Mouse (Mus musculus) heart, postnatal 36 days (tissue): ENCODE data around the gene Hc. TPM values are rescaled to one million over a fixed set of nuclear protein-coding genes. Genes with fewer than 3 reads are reported as not detected.

ENCODE experiments used
- DNase-seq, 2 experiments: peaks; one replicate each; pipeline ENCODE4 v3.0.0; 2021 to 2022
- intact Hi-C: fragments of 180-260 bp; cut with DNase I; formaldehyde crosslinking; loops from one replicate; pipeline ENCODE4 v1.15.1; 2025
- total RNA-seq, 2 experiments: library from RNA; stranded (reverse); gene quantifications; 2 replicates each; pipeline ENCODE4 v1.2.3; 2021

The Hc gene
- total RNA-seq, 2 experiments from 2014 or later: not detected

DNA sequence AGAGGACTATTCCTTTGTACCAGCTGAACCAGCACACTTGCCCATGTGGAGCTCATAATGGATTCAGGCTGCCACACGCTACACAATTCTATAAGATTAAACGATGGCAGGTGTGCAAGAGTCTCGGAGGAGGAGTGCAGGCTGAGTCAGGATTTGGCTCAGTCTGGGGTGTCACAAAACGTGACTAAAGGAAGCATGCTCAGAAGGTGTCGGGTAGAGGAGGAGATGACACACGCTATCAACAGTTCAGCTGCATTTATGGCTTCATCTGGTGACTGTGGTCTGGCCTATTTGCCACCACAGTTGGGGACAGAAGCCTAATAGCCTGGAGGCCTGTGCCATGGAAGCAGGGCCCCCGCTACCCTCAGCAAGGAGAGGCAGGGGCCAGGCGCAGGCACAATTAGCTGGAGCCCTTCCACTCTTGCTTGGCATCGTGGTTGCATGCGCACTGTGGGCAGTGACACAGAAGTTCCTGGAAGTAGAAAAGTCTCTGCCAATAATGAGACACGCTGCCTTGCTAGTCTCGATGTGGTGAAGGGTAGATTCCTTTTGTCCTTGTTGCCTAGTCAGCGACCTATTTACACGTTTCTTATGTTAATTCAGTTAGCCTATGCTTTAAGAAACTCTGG, 79.0 kb downstream of the Hc start:
- intact Hi-C loops: loop anchor here (5.0 kb wide), 1 partner anchor 125 kb away; the partner anchor contains the start of gene Cntrl

DNA sequence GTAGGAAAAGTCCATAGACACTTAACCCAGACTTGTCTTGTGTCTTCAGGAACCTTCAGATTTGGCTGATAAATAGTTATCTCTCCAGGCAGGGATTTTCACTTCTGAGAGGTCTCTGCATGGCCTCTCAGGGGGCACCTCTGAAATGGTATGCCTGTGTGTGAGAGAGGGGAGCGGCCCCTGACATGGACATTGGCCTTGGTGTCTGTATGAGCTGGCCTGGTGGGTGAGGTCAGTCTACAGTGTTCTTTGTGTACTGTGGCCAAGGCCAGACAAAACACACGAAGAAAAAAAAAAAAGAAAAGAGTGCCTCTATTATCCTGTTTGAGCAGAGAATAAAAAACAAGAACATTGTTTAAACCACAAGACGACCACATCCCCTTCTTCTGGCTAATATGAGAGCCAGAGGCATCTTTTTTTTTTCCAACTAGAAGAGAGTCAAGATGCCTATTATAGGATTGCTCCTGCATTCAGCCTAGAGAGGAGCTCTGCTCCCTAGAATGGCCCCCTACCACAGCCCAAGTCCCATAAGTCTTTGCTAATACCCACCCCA, 81.7 kb downstream of the Hc start:
- intact Hi-C loops: loop anchor here (5.0 kb wide), 1 partner anchor 128 kb away; the partner anchor contains the start of gene Cntrl
- no peak for DNase-seq

More for the DNA sequence above, 79.0 kb downstream of the Hc start:
- no peak for DNase-seq

DNA sequence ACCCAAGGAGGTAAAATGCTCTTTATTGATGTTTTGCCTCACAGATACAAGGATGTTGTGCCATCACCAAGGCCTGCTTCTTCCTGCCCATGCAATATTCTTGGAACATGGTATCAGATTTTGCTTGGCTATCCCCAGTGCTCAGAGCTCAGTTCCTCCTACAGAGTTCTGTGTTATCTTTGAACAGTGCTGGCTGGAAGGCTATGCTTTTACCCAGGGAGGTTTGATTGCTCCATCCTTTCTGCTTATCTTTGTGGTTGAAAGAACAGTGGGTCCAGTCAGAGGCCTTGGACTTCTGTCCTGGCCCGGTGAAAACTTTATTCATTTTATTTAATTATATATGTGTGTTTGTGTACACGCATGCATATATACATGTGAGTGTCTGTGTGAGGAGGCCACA, 83.0 kb downstream of the Hc start:
- no peak for DNase-seq
- intact Hi-C loops: no loop called here

DNA sequence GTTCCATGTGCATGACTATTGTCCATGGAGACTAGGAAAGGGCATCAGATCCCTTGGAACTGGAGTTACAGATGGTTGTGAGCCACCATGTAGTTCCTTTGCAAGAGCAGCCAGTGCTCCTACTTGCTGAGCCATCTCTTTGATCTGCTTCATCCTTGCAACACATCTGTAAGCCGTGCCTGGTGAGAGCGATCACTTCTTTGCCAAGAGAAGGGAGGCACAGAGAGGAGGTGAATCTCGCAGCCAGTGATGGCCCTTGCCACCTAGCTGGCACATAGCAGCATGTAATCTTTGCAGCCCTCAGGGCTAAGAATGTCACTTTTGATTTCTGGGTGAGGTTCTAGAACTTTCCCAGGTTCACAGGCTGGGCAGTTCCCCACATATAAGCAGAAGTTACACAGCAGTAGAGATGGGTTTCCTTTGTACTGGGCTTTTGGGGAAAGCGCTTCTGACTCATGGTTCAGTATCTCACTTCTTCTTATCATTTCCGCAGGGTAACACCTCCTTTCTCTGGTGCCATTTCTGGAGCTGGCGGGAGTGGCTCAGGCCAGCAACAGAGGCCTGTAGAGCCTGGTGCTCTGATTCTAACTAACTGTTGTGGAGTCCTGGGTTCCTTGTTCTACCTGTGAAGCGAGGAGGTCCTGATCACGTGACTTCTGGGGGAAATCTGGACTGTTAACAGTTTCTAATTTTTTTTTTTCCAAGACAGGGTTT, 84.1 kb downstream of the Hc start:
- no peak for DNase-seq
- intact Hi-C loops: no loop called here

DNA sequence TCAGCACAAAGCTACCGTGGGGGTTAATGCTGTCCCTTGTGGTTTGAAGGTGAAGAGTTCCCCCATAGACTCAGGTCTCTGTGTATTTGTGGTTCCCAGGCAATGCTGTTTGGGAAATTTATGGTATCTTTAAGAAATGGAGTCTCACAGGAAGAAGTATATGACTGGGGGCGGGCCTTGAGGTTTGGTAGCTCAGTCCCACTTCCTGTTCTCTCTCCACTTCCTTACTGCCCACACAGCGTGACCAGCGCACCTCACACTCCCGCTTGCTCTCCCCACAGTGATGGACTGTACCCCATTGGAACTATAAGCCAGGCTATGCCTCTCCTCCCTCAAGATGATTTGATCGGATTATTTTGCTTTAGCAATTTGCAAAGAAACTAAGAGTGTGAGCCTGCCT, 84.8 kb downstream of the Hc start:
- intact Hi-C loops: no loop called here
- DNase-seq: no peak

DNA sequence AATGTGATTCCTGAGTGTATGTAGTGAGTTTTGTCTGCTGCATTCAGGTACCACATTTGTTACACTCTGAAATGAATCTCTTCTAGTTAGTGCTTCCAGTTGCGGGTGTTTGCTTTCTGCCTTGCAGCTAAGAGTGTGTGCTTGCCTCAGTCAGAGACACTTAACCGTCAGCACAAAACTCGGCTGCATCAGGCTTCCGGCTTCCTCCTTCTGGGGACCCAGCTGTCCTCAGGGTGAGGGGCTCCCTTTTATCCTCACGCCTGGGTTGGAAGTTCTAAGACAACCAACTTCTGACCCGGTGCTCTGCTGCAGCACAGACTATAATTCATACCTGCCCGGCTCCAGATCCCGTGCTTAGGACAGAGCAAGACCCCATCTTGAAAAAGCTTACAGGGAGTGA, 88.2 kb downstream of the Hc start:
- intact Hi-C loops: loop anchor here (5.0 kb wide), 1 partner anchor 71 kb away; no protein-coding TSS in a partner anchor
- no peak for DNase-seq

DNA sequence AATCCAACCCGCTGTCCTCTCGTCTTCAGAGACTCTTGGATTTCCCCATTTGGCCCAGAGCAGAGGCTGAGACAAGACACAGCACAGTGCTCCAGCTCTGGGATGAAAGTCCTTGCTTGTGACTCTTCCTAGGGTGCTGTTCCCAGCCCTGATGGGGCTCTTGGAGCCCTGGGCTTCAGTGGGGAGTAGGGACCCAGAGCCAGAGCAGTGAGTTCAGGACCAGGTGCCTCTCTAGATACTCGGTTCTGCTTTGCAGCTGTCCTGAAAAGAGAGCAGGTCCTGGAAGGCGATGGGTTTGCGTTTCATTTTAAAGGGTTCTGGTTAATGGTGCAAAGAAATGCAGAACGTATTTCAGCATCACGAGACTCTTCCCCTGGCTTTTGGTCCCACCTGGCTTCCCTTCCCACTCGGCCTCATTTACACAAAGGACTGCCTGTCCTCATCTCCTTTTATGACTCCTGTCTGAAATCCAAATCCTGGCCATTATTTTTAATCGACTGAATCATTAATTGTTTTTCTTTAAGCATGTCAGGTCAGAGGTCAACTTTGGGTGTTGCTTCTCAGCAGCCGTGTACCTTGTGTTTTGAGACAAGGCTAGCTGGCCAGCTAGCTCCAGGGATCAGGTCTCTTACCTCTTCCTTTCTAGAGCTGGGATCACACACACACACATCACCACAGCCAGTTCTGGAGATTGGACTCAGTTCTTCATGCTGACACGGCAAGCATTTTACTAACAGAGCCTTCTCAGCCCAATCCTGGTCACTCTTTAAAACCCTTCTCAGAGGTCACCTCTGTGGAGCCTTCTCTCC, 90.0 kb downstream of the Hc start:
- intact Hi-C loops: loop anchor here (2.0 to 5.0 kb wide), 2 partner anchors 58 to 69 kb away; no protein-coding TSS in a partner anchor

DNA sequence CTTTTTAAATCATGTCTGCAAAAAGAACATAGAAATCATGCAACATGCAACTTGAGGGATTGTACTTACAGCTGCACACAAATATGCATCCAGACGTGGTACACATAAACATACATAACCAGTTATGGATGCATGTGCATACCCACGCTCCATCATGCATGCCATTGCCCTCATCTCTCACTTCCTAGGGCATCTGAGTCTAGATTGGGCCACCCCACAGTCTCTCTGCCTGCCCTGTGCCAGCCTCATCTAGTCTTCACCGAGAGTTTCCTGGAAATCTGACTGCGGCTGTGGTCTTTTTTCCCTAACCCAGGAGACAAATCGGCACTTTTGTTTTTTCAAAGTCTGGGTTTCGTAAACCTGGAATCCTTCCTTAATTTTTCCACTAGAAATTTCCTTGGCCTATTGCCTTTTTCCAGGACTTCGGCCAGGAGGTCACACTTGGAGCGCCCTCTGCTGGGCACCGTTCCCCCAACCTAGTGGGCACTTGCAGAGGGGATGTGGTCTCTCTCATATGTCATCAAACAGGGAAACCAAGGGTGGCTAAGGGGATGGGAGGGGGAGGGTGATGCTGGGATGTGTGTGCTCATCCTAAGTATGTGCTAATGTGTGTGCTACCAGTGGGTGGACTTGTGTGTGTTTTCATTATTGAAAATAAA, 91.0 kb downstream of the Hc start:
- intact Hi-C loops: loop anchor here (1.0 to 5.0 kb wide), 4 partner anchors 57 to 299 kb away; no protein-coding TSS in a partner anchor
- peak; percentile 83 to 93 for DNase-seq

More for the DNA sequence above, 90.0 kb downstream of the Hc start:
- no peak for DNase-seq

DNA sequence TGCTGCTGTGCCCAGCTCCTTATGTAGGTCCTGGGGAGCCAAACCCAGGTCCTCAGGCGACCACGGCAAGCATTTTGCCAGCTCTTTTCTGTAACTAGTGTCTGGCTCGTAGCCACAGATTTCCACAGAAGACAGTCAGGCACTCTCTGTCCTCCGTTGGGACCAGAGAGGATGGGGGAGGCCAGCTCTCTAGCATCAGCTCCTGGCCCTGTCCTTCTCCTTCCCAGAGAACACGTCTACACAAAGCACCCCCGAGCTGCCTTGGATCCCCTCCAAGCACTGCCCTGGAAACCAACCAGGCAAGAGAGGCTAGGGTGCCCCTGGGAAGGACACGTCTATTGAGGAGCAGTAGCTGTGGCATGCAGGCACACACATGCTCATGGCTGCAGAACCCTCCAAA, 92.1 kb downstream of the Hc start:
- intact Hi-C loops: loop anchor here (10.0 kb wide), 1 partner anchor 124 kb away; no protein-coding TSS in a partner anchor
- DNase-seq: no peak

DNA sequence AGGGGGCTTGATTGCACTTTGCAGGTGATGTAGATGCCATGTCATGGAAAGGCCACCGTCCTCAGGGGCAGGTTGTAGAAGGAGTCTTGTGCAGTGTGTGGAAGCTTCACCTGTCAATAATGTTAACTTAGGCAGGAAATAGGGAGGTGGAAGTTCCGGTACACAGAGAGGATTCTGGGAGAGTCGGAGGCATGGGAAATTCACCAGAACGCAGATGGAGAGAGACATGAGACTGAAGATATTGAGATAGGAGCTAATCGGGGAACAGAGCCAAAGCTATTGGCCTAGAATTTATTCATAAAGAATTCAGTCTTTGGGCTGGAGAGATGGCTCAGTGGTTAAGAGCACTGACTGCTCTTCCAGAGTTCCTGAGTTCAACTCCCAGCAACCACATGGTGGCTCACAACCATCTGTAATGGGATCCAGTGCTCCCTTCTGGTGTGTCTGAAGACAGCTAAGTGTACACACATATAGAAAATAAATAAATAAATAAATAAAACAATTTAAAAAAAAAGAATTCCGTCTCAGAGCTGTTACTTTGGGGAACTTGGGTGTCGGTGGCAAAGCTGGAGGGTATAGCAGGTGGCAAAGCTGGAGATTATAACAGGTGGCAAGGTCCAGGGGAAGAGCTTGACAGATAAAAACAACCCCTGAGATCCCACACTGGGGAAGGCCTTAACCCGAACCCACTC, 94.8 kb downstream of the Hc start:
- intact Hi-C loops: loop anchor here (10.0 kb wide), 1 partner anchor 122 kb away; no protein-coding TSS in a partner anchor
- no peak for DNase-seq

DNA sequence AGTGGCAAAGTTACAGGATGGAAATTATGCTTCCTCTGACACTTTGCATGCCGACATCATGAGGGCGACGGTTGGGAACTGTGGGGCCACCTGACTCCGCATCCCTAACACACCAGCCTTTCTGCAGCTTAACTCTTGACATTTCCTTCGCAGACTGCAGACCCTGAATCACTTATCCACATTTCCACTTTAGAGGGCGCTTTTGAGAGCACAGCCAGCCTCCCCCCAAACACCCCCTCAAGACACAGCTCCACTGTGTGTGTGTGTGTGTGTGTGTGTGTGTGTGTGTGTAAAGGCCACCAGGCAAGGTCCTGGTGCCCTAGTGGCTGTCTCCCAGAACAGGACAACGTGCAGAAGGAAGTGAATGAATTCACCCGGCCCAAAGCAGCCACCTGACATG, 95.4 kb downstream of the Hc start:
- intact Hi-C loops: loop anchor here (10.0 kb wide), 1 partner anchor 121 kb away; no protein-coding TSS in a partner anchor
- DNase-seq: no peak

DNA sequence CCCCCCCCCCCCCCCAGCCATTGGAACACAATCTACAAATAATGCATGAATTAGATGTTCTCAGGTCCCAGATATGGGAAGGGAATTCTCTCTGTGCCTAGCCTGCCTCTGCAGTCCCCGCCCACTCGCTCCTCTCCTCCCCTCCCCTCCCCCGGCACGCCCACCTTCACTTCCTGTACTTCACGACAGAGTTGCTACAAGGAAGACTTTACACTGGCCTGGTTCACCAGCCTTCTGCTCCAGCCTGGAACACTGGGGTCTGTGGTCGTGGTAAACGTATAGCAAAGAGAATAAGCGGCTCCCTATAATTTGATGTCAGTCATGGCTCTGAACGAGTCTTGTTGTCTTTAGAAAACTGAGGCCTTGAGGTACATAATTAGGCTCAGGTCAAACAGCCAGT, 95.9 kb downstream of the Hc start:
- intact Hi-C loops: loop anchor here (10.0 kb wide), 1 partner anchor 120 kb away; no protein-coding TSS in a partner anchor

DNA sequence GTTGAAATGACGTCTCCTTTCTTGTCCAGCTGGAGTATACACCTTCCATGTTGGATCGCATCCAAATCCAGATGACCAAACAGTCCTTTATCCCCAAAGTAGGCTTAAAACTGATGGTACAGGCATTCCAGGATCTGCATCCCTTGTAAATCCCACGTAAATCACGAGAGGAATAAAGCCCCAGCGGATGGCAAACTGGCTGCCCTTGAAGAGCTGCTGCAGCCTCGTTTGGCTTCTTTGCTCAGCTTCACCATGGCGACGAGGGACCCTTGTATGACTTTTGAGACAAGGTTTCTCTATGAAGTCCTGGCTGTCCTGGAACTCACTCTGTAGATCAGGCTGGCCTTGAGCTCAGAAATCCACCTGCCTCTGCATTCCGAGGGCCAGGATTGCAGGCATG, 96.6 kb downstream of the Hc start:
- intact Hi-C loops: loop anchor here (10.0 kb wide), 1 partner anchor 120 kb away; no protein-coding TSS in a partner anchor
- DNase-seq: no peak

More for the DNA sequence above, 95.9 kb downstream of the Hc start:
- peak in 1 of 2 experiments; percentile 21 for DNase-seq

DNA sequence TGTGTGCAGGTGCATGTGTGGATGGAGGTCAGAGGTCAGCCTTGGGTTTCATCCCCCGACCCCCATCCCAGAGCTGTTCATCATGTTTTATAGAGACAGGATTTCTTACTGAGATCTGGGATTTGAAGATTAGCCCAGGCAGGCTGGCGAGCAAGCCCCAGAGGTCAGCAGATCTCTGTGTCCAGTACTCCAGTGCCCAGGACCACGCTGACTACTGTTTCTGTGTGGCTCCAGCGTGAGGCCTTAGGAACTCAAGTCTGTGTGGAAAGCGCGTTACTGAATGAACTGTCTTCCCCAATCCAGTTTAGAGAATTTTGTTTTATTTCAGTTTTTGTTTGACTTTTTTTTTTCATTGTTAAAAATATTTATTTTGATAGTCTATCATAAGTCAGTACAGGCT, 97.0 kb downstream of the Hc start:
- DNase-seq: no peak
- intact Hi-C loops: loop anchor here (10.0 kb wide), 1 partner anchor 119 kb away; no protein-coding TSS in a partner anchor

DNA sequence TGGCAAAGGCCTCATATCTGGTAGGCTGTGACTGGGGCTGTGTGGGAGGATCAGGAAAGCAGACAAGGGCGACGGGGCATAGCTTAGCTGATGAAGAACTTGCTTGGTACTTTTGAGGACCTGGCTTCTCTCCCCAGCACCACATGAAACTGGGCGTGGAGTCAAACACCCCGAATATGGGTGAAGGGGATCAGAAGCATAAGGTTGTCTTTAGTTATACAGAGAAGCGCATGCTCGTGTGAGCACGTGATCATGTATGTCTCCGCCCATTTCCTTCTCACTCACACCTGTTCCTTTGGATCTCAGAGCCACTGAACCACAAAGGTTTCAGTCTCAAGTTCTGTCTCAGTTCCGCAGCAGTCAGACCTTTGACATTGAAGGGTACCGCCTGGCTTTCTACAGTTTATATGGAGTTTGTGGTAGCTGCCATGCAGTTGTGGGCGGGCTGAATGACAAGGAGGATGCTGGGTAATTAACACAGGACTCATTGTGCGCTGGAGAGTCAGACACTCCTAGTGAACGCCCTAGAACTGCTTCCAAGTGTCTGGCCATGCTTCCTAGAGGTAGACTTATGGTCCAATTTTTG, 97.8 kb downstream of the Hc start:
- peak in 1 of 2 experiments; percentile 29 for DNase-seq

DNA sequence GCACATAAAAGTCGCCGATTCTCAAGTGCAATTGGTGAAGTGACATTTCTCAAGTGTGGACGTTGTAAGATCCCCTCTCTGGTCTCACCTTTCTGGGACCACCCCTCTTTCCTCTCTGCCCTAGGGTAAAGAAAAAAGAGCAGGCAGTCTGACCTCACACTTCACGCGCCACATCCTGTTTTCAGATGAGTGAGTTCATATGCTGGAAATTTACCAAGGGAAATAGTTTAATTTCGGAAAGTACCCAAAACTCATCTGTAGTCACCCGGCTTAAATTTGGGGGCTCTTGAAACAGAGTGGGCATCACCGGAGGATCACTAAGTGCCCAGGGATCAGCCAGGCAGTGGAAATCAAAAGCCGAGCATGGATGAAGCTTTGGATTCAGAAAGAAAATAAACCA, 98.3 kb downstream of the Hc start:
- DNase-seq: peak in 1 of 2 experiments; percentile 17
- intact Hi-C loops: loop anchor here (10.0 kb wide), 1 partner anchor 118 kb away; no protein-coding TSS in a partner anchor

More for the DNA sequence above, 97.8 kb downstream of the Hc start:
- intact Hi-C loops: loop anchor here (10.0 kb wide), 1 partner anchor 119 kb away; no protein-coding TSS in a partner anchor

DNA sequence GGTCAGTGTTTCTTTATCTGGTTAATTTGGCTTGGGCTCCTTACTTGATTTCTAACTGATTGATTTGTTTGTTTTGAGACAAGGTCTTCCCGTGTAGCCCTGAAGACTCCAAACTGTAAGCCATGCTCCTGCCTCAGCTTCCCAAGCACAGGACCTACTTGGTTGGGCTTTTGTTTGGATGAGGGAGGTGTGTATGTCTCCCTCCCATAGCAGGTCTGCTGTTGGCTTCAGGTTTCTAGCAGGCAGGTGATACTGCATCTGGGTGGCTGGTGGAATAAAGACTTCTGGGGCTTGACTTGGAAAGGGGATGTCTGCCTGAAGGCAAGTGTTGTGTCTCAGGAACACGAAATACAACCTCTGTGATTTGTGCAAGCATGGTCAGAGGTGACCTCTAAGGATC, 99.0 kb downstream of the Hc start:
- intact Hi-C loops: loop anchor here (10.0 kb wide), 1 partner anchor 117 kb away; no protein-coding TSS in a partner anchor
- DNase-seq: no peak

DNA sequence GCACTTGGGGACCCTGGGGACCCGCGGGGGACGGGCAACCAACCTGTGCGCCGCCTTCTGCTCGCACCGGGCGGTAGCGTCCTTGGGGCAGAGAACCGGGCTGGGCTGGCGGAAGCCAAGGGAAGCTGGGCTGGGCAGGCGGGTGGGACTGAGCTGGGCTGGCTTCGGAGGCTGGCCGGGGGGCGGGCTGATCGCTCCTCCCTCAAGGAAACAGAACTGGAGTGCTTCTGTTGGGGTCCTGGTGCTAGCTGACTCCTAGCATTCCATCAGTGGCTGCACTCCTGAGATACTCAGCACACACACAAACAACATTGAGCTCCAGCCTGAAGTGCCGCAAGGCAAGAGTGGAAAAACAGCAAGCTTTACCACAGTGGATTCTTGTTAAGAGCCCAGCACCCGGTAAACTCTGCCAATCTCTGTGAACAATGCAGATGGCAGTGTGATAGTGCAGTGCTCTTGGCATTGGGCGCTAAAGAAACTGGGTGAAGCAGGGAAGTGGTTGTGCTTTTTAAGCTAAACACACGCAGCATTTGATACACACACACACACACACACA, 99.7 kb downstream of the Hc start, which contains the start of gene Traf1:
Gene Traf1 (minus strand): TSS at position 292 of the 556 bp plus-strand sequence.
- DNase-seq: peak; percentile 54 to 64
- intact Hi-C loops: loop anchor here (10.0 kb wide), 1 partner anchor 117 kb away; no protein-coding TSS in a partner anchor
